Mouse (Mus musculus) spleen, adult 2 months (tissue): ENCODE results near the gene Pmm1.

Experiments used
- CTCF ChIP-seq: fragments of 200-500 bp; IDR thresholded peaks from 2 replicates; pipeline ENCODE4 v1.5.1; 2011; ENCODE audit warnings: mild to moderate bottlenecking, inconsistent platforms; ENCODE audit not compliant: insufficient read depth, insufficient read length, insufficient replicate concordance; ENCODE audit errors: extremely low read depth
- POLR2A ChIP-seq: fragments of 200-500 bp; IDR thresholded peaks from 2 replicates; pipeline ENCODE4 v1.6.1; 2011; ENCODE audit warnings: low read depth, low read length, inconsistent platforms

DNA sequence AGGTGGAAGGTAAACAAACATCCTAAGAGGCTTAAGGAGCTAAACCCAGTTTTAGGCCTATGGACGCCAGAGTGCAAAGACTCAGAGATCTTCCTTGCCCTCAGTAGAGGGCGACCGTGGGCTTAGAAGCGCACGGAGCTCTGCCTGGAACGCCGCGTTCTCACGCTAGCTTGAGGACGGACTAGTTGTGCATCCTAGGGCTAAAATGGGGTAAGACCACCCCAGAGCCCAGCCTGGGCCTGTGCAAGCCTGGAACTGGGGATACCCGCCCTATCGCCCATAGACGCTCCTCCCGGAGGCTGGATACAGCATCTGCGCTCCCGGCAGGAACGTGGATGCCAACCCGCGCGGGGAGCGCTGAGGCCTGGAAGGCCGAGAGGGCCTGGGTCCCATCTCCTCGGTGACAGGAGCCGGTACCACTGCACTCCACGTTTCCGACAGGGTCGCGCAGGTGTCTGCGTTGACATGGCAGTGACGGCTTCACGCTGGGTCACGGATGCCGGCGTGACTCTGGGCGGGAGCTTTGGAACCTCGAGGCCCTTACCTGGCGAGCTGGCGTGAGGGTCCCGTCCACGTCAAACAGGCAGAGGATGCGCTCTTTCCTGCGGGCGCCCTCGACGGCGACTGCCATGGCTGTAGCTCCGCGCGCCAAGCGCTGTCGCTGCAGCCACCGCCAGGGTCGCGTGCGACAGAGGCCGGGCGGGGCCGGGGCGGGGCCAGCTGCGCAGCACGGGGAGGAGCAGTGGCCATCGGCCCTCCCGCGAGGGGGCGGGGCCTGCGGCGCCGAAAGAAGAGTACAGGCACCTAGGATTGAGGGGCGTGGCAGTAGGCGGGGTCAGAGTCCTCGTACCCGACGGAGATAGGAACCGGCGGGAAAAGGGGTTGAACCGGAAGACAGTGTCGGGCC lies at the start of gene Pmm1:
- TF ChIP-seq CTCF = peak; percentile 56; the same call in 1 of the 2 replicates
- TF ChIP-seq POLR2A = no peak
